Mouse (Mus musculus): ENCODE data around the gene Rnf144a.
"Not testable (repeated sequence)": the region's sequence is repeated elsewhere in the genome, so short reads cannot be mapped to it uniquely, and the experiment has no call there.

Gene Rnf144a

GRCm38 (mm10) chr12:26415104-26415771 is at the start of gene Rnf144a:
Gene Rnf144a, minus strand, starts transcription at chr12:26415254.
- peak; percentile 72 for DNase-seq (ENCODE audit: low spot score)

GRCm38 (mm10) chr12:26460091-26460490 is 45.0 kb upstream of the Rnf144a start:
- DNase-seq (ENCODE audit: low spot score) = no peak

GRCm38 (mm10) chr12:26456028-26456698 is 41.1 kb upstream of the Rnf144a start, which contains the start of gene Rsad2:
Gene Rsad2, minus strand, starts transcription at chr12:26456452.
- no peak for DNase-seq (ENCODE audit: low spot score)

GRCm38 (mm10) chr12:26454682-26455081 is 39.6 kb upstream of the Rnf144a start:
- DNase-seq (ENCODE audit: low spot score) = no peak

GRCm38 (mm10) chr12:26452951-26453350 is 37.9 kb upstream of the Rnf144a start:
- no peak for DNase-seq (ENCODE audit: low spot score)

GRCm38 (mm10) chr12:26451150-26451549 is 36.1 kb upstream of the Rnf144a start:
- DNase-seq (ENCODE audit: low spot score) = no peak

GRCm38 (mm10) chr12:26449483-26449882 is 34.4 kb upstream of the Rnf144a start:
- no peak for DNase-seq (ENCODE audit: low spot score)

- DNase-seq (ENCODE audit: low spot score) = no peak
Observed at GRCm38 (mm10) chr12:26446377-26447045, 31.5 kb upstream of the Rnf144a start.

- DNase-seq (ENCODE audit: low spot score) = no peak
Observed at GRCm38 (mm10) chr12:26444511-26444910, 29.5 kb upstream of the Rnf144a start.

- no peak for DNase-seq (ENCODE audit: low spot score)
Observed at GRCm38 (mm10) chr12:26444054-26444453, 29.0 kb upstream of the Rnf144a start.

GRCm38 (mm10) chr12:26439366-26439765 is 24.3 kb upstream of the Rnf144a start:
- DNase-seq (ENCODE audit: low spot score) = no peak

GRCm38 (mm10) chr12:26437950-26438349 is 22.9 kb upstream of the Rnf144a start:
- no peak for DNase-seq (ENCODE audit: low spot score)

- no peak for DNase-seq (ENCODE audit: low spot score)
Observed at GRCm38 (mm10) chr12:26436334-26436733, 21.3 kb upstream of the Rnf144a start.

GRCm38 (mm10) chr12:26428771-26429170 is 13.7 kb upstream of the Rnf144a start:
- not testable (repeated sequence) for DNase-seq (ENCODE audit: low spot score)

GRCm38 (mm10) chr12:26424841-26425240 is 9.8 kb upstream of the Rnf144a start:
- no peak for DNase-seq (ENCODE audit: low spot score)

- no peak for DNase-seq (ENCODE audit: low spot score)
Observed at GRCm38 (mm10) chr12:26418322-26418721, 3.3 kb upstream of the Rnf144a start.

- no peak for DNase-seq (ENCODE audit: low spot score)
Observed at GRCm38 (mm10) chr12:26416636-26417295, 1.7 kb upstream of the Rnf144a start.

- DNase-seq (ENCODE audit: low spot score) = no peak
Observed at GRCm38 (mm10) chr12:26414451-26415103, 477 bp downstream of the Rnf144a start.

GRCm38 (mm10) chr12:26413961-26414411 is 1.1 kb downstream of the Rnf144a start:
- DNase-seq (ENCODE audit: low spot score) = no peak

- DNase-seq (ENCODE audit: low spot score) = no peak
Observed at GRCm38 (mm10) chr12:26412802-26413201, 2.3 kb downstream of the Rnf144a start.

- no peak for DNase-seq (ENCODE audit: low spot score)
Observed at GRCm38 (mm10) chr12:26411841-26412450, 3.1 kb downstream of the Rnf144a start.
